Mouse (Mus musculus): ENCODE data around the gene Wdfy3. TPM values are rescaled to one million over a fixed set of nuclear protein-coding genes. Genes with fewer than 3 reads are reported as not detected.

Gene Wdfy3
- polyA plus RNA-seq, 1 experiment from 2014 or later, result 21.7 TPM

GRCm38 (mm10) chr5:101862651-101863050 lies 207.1 kb downstream of the Wdfy3 start:
- no peak overlapping the region for H3K27ac ChIP-seq (ENCODE audit: low read depth)

GRCm38 (mm10) chr5:101861786-101862571 lies 207.7 kb downstream of the Wdfy3 start:
- ATAC-seq (ENCODE audit: insufficient read depth) (no peak), DNase-seq (no peak)
- Histone ChIP-seq H3K27ac (ENCODE audit: low read depth) (no peak overlapping the region), H3K4me1 (ENCODE audit: insufficient read depth) (no peaks in the 10 kb centered on the region), H3K27me3 (ENCODE audit: insufficient read depth, low read length) (no peaks in the 10 kb centered on the region), H3K9me3 (ENCODE audit: low read depth, low read length) (no peaks in the 10 kb centered on the region), H3K9ac (no peak overlapping the region), H3K4me3 (ENCODE audit: low read depth, low read length) (no peak overlapping the region), H3K36me3 (ENCODE audit: insufficient read depth) (peaks cover 88% of the 10 kb centered on the region), H3K4me2 (no peak overlapping the region)
- 85% methylated on average over 18 of the region's 18 CpGs for WGBS
- TF ChIP-seq CTCF (IDR thresholded peaks at IDR 0.05; ENCODE audit: low read depth), result no peak

More at GRCm38 (mm10) chr5:101862651-101863050, 207.1 kb downstream of the Wdfy3 start:
- 82% methylated on average over 8 of the region's 8 CpGs for WGBS
- no peak overlapping the region for H3K9ac ChIP-seq
- H3K9me3 ChIP-seq (ENCODE audit: low read depth, low read length), result no peaks in the 10 kb centered on the region
- no peaks in the 10 kb centered on the region for H3K4me1 ChIP-seq (ENCODE audit: insufficient read depth)
- no peak for TF ChIP-seq CTCF (IDR thresholded peaks at IDR 0.05; ENCODE audit: low read depth)
- H3K27me3 ChIP-seq (ENCODE audit: insufficient read depth, low read length), result no peaks in the 10 kb centered on the region
- no peak overlapping the region for H3K4me3 ChIP-seq (ENCODE audit: low read depth, low read length)
- H3K36me3 ChIP-seq (ENCODE audit: insufficient read depth), result peaks cover 87% of the 10 kb centered on the region
- no peak overlapping the region for H3K4me2 ChIP-seq
- no peak for DNase-seq
- ATAC-seq (ENCODE audit: insufficient read depth), result no peak

- Histone ChIP-seq H3K4me3 (ENCODE audit: low read depth, low read length) (no peak overlapping the region), H3K27ac (ENCODE audit: low read depth) (no peak overlapping the region), H3K9ac (no peak overlapping the region), H3K36me3 (ENCODE audit: insufficient read depth) (peaks cover 85% of the 10 kb centered on the region), H3K4me2 (no peak overlapping the region), H3K9me3 (ENCODE audit: low read depth, low read length) (no peaks in the 10 kb centered on the region), H3K4me1 (ENCODE audit: insufficient read depth) (no peaks in the 10 kb centered on the region), H3K27me3 (ENCODE audit: insufficient read depth, low read length) (no peaks in the 10 kb centered on the region)
- no peak for TF ChIP-seq CTCF (IDR thresholded peaks at IDR 0.05; ENCODE audit: low read depth)
- WGBS, result 90% methylated on average over 10 of the region's 10 CpGs
- ATAC-seq (ENCODE audit: insufficient read depth), result no peak
- no peak for DNase-seq
These were observed 210.8 kb downstream of the Wdfy3 start for GRCm38 (mm10) chr5:101858891-101859436.

GRCm38 (mm10) chr5:101855475-101855874 lies 214.2 kb downstream of the Wdfy3 start:
- no peak overlapping the region for H3K9ac ChIP-seq
- DNase-seq (no peak), ATAC-seq (ENCODE audit: insufficient read depth) (no peak)
- peaks cover 83% of the 10 kb centered on the region for H3K36me3 ChIP-seq (ENCODE audit: insufficient read depth)
- no peak overlapping the region for H3K4me3 ChIP-seq (ENCODE audit: low read depth, low read length)
- H3K27ac ChIP-seq (ENCODE audit: low read depth), result no peak overlapping the region
- no peaks in the 10 kb centered on the region for H3K9me3 ChIP-seq (ENCODE audit: low read depth, low read length)
- no peaks in the 10 kb centered on the region for H3K4me1 ChIP-seq (ENCODE audit: insufficient read depth)
- 90% methylated on average over 16 of the region's 16 CpGs for WGBS
- TF ChIP-seq CTCF (IDR thresholded peaks at IDR 0.05; ENCODE audit: low read depth), result no peak
- no peaks in the 10 kb centered on the region for H3K27me3 ChIP-seq (ENCODE audit: insufficient read depth, low read length)
- H3K4me2 ChIP-seq, result no peak overlapping the region

GRCm38 (mm10) chr5:101854667-101855066 lies 215.1 kb downstream of the Wdfy3 start:
- H3K9me3 ChIP-seq (ENCODE audit: low read depth, low read length), result no peaks in the 10 kb centered on the region
- TF ChIP-seq CTCF (IDR thresholded peaks at IDR 0.05; ENCODE audit: low read depth), result peak; percentile 30; the same call in 1 of the 2 replicates
- H3K9ac ChIP-seq, result no peak overlapping the region
- no peak overlapping the region for H3K4me2 ChIP-seq
- no peak overlapping the region for H3K27ac ChIP-seq (ENCODE audit: low read depth)
- H3K4me3 ChIP-seq (ENCODE audit: low read depth, low read length), result no peak overlapping the region
- 77% methylated on average over 7 of the region's 7 CpGs for WGBS
- no peaks in the 10 kb centered on the region for H3K27me3 ChIP-seq (ENCODE audit: insufficient read depth, low read length)
- H3K36me3 ChIP-seq (ENCODE audit: insufficient read depth), result peaks cover 85% of the 10 kb centered on the region
- no peaks in the 10 kb centered on the region for H3K4me1 ChIP-seq (ENCODE audit: insufficient read depth)
- DNase-seq, result peak; percentile 20
- no peak for ATAC-seq (ENCODE audit: insufficient read depth)

- no peak for DNase-seq
- TF ChIP-seq CTCF (IDR thresholded peaks at IDR 0.05; ENCODE audit: low read depth), result no peak
- Histone ChIP-seq H3K4me3 (ENCODE audit: low read depth, low read length) (no peak overlapping the region), H3K9ac (no peak overlapping the region), H3K9me3 (ENCODE audit: low read depth, low read length) (no peaks in the 10 kb centered on the region), H3K36me3 (ENCODE audit: insufficient read depth) (peaks cover 85% of the 10 kb centered on the region), H3K27me3 (ENCODE audit: insufficient read depth, low read length) (no peaks in the 10 kb centered on the region), H3K4me2 (no peak overlapping the region), H3K27ac (ENCODE audit: low read depth) (no peak overlapping the region), H3K4me1 (ENCODE audit: insufficient read depth) (no peaks in the 10 kb centered on the region)
- 95% methylated on average over 11 of the region's 11 CpGs for WGBS
- ATAC-seq (ENCODE audit: insufficient read depth), result no peak
These were observed 215.6 kb downstream of the Wdfy3 start for GRCm38 (mm10) chr5:101854100-101854499.

- TF ChIP-seq CTCF (IDR thresholded peaks at IDR 0.05; ENCODE audit: low read depth), result no peak
- Histone ChIP-seq H3K27ac (ENCODE audit: low read depth) (no peak overlapping the region), H3K36me3 (ENCODE audit: insufficient read depth) (peaks cover 88% of the 10 kb centered on the region), H3K4me2 (no peak overlapping the region), H3K4me3 (ENCODE audit: low read depth, low read length) (no peak overlapping the region), H3K27me3 (ENCODE audit: insufficient read depth, low read length) (no peaks in the 10 kb centered on the region), H3K9me3 (ENCODE audit: low read depth, low read length) (no peaks in the 10 kb centered on the region), H3K4me1 (ENCODE audit: insufficient read depth) (no peaks in the 10 kb centered on the region), H3K9ac (no peak overlapping the region)
- ATAC-seq (ENCODE audit: insufficient read depth), result no peak
- 94% methylated on average over 21 of the region's 21 CpGs for WGBS
- DNase-seq, result no peak
These were observed 217.5 kb downstream of the Wdfy3 start for GRCm38 (mm10) chr5:101852116-101852680.

Data from lung, embryonic 14.5 days (tissue).